In the genomic region with DNA sequence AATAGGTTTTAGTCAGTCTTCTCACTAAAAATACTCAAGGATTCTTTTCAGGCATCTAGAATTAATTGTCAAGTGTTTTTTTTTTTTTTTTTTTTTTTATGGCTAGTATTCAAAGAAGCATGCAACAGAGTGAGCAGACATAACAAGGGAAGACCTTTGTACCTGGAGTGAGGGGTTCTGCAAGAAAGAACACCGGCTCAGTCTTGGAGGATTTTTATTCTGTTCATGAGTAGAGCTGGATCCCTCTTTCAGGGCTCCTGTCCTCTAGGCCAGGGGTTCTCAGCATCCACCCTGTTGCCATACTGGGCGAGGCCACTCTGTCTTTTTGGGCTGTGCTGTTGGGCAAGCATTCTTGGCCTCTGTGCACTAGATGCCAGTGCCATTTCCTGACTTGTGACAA, we compare ENCODE assay signal across 28 mouse cellular contexts. TPM values are rescaled to one million over a fixed set of nuclear protein-coding genes. Genes with fewer than 3 reads are reported as not detected.
A peak's percentile ranks its signal among the peaks of the same experiment; 100 is the strongest.
DNase-seq lines count a peak whose midpoint lies in the region; ATAC-seq and TF ChIP-seq lines count a peak whose summit lies in the region.
"Had no signal": no experiment of that assay in that cellular context is flagged by ENCODE, and none has a peak within 500 bp of the region (broad histone marks: within the 10 kb centered on the region; RNA-seq: fewer than 3 reads in every experiment).

No protein-coding gene starts in this region.

- 68% methylated on average over 2 of the region's 2 CpGs for WGBS in kidney, adult 2 months
- 88% methylated on average over 2 of the region's 2 CpGs for WGBS in kidney, embryonic 14.5 days
- 99% methylated on average over 2 of the region's 2 CpGs for WGBS in limb, embryonic 11.5 days

- H3K9me3 ChIP-seq in kidney, embryonic 14.5 days (ENCODE audit: control insufficient read depth, low read length): no peaks in the 10 kb centered on the region
- no peaks in the 10 kb centered on the region for H3K9me3 ChIP-seq in megakaryocyte, embryonic 14.5 days
- H3K9me3 ChIP-seq in limb, embryonic 11.5 days (ENCODE audit: control insufficient read depth, low read length): no peaks in the 10 kb centered on the region
- H3K9me3 ChIP-seq: forebrain, embryonic 15.5 days; hindbrain, embryonic 15.5 days; neural tube, embryonic 13.5 days had no signal

- no peak overlapping the region for H3K4me3 ChIP-seq in kidney, adult 2 months (ENCODE audit: insufficient read depth, low read depth, low read length)
- H3K4me3 ChIP-seq in kidney, embryonic 14.5 days (ENCODE audit: low read length): no peak overlapping the region
- H3K4me3 ChIP-seq in megakaryocyte, embryonic 14.5 days (replicated peaks): peak overlapping the region; percentile 74
- no peak overlapping the region for H3K4me3 ChIP-seq in limb, embryonic 11.5 days (ENCODE audit: low read depth, low read length)
- no peak overlapping the region for H3K4me3 ChIP-seq in layer of hippocampus, adult 2 months
- H3K4me3 ChIP-seq: forebrain, embryonic 15.5 days; hindbrain, embryonic 15.5 days; myocyte; neural tube, embryonic 13.5 days had no signal

- peak; percentile 65 for DNase-seq in kidney, adult 2 months
- DNase-seq in limb, embryonic 11.5 days (ENCODE audit: low spot score): no peak
- DNase-seq in layer of hippocampus, adult 2 months (ENCODE audit: low spot score in 2 of 2): no peak
- DNase-seq: adrenal gland, adult 8-10 months; cerebellum, adult 18-20 months; cerebellum, postnatal 36 days; embryo, embryonic 11 days; gastrocnemius, postnatal 10 days; heart, adult 11 months; lung, adult 18-20 months; lung, postnatal 10 days; retina, postnatal 1 day; right cerebral cortex, postnatal 25 days; spleen, adult 18-20 months had no signal

- no peaks in the 10 kb centered on the region for H3K27me3 ChIP-seq in kidney, adult 2 months (replicated peaks; ENCODE audit: control insufficient read depth, insufficient read depth, low read length)
- H3K27me3 ChIP-seq in kidney, embryonic 14.5 days (ENCODE audit: control insufficient read depth, insufficient read depth, low read length): no peaks in the 10 kb centered on the region
- no peaks in the 10 kb centered on the region for H3K27me3 ChIP-seq in megakaryocyte, embryonic 14.5 days (replicated peaks)
- no peaks in the 10 kb centered on the region for H3K27me3 ChIP-seq in limb, embryonic 11.5 days (ENCODE audit: control insufficient read depth, insufficient read depth, low read length)
- H3K27me3 ChIP-seq: forebrain, embryonic 15.5 days; hindbrain, embryonic 15.5 days; neural tube, embryonic 13.5 days had no signal

- TF ChIP-seq POLR2A in kidney, adult 2 months (IDR thresholded peaks at IDR 0.05; ENCODE audit: low read depth, low read length): no peak

- no peak for ATAC-seq in kidney, embryonic 14.5 days (ENCODE audit: low FRiP score, low TSS enrichment)
- ATAC-seq in megakaryocyte, adult 5-6 weeks (ENCODE audit: poor library complexity, severe bottlenecking): no peak
- ATAC-seq in limb, embryonic 11.5 days (ENCODE audit: insufficient number of reproducible peaks, low FRiP score, low TSS enrichment, low read depth): no peak
- ATAC-seq in cerebellum, adult (ENCODE audit: insufficient number of reproducible peaks, low FRiP score, low TSS enrichment): no peak
- ATAC-seq: forebrain, embryonic 15.5 days; intestine, postnatal 0 days; midbrain, embryonic 16.5 days had no signal

- peaks cover 38% of the 10 kb centered on the region for H3K4me1 ChIP-seq in kidney, adult 2 months (ENCODE audit: control insufficient read depth, insufficient read depth, low read length)
- H3K4me1 ChIP-seq in kidney, embryonic 14.5 days (ENCODE audit: control insufficient read depth, insufficient read depth, low read length): peaks cover 29% of the 10 kb centered on the region
- peaks cover 95% of the 10 kb centered on the region for H3K4me1 ChIP-seq in megakaryocyte, embryonic 14.5 days
- H3K4me1 ChIP-seq in limb, embryonic 11.5 days (ENCODE audit: control insufficient read depth, insufficient read depth, low read length): peaks cover 60% of the 10 kb centered on the region

- TF ChIP-seq CTCF in kidney, adult 2 months (conservative IDR thresholded peaks at IDR 0.05; ENCODE audit: insufficient read depth, insufficient read length, low read depth, low read length): no peak
- no peak for TF ChIP-seq CTCF in layer of hippocampus, adult 2 months (conservative IDR thresholded peaks at IDR 0.05)

- peak overlapping the region; percentile 11; the same call in 1 of the 2 replicates for H3K27ac ChIP-seq in kidney, adult 2 months (ENCODE audit: insufficient read depth, low read depth, low read length)
- H3K27ac ChIP-seq in kidney, embryonic 14.5 days (ENCODE audit: low read depth, low read length): no peak overlapping the region
- peak overlapping the region; percentile 74; the same call in 1 of the 2 replicates for H3K27ac ChIP-seq in limb, embryonic 11.5 days (replicated peaks; ENCODE audit: low read depth, low read length)
- H3K27ac ChIP-seq in layer of hippocampus, adult 2 months: no peak overlapping the region
- H3K27ac ChIP-seq: forebrain, embryonic 15.5 days; hindbrain, embryonic 15.5 days had no signal

- no peak overlapping the region for H3K9ac ChIP-seq in kidney, embryonic 14.5 days (ENCODE audit: low read depth, low read length)
- no peak overlapping the region for H3K9ac ChIP-seq in limb, embryonic 11.5 days (ENCODE audit: low read length)
- H3K9ac ChIP-seq: forebrain, embryonic 15.5 days; hindbrain, embryonic 15.5 days; neural tube, embryonic 13.5 days had no signal

- no peak overlapping the region for H3K4me2 ChIP-seq in kidney, embryonic 14.5 days (replicated peaks; ENCODE audit: low read depth, low read length)
- no peak overlapping the region for H3K4me2 ChIP-seq in limb, embryonic 11.5 days (ENCODE audit: low read depth, severe bottlenecking)
- H3K4me2 ChIP-seq: forebrain, embryonic 15.5 days; heart, embryonic 11.5 days; hindbrain, embryonic 15.5 days; neural tube, embryonic 13.5 days had no signal

- H3K36me3 ChIP-seq in kidney, adult 2 months (ENCODE audit: control insufficient read depth, insufficient read depth, low read length): no peaks in the 10 kb centered on the region
- no peaks in the 10 kb centered on the region for H3K36me3 ChIP-seq in kidney, embryonic 14.5 days (ENCODE audit: control insufficient read depth, insufficient read depth, low read length)
- peaks cover 56% of the 10 kb centered on the region for H3K36me3 ChIP-seq in megakaryocyte, embryonic 14.5 days (replicated peaks; ENCODE audit: low read length)
- no peaks in the 10 kb centered on the region; the same call in 1 of the 2 replicates for H3K36me3 ChIP-seq in limb, embryonic 11.5 days (ENCODE audit: control insufficient read depth, insufficient read depth, low read length)
- H3K36me3 ChIP-seq: forebrain, embryonic 15.5 days; hindbrain, embryonic 15.5 days; neural tube, embryonic 13.5 days had no signal

RNA-seq across cellular contexts. Expression of a gene that starts 7.3 kb away (rescaled TPM):
- polyA plus RNA-seq in kidney, adult 2 months (2012; rRNA removed): 15.7 and 18.3 TPM in 2 replicates
- 18.9 and 31.1 TPM in 2 replicates for polyA plus RNA-seq in kidney, embryonic 14.5 days (2014; fragmentation: Nextera tagmentation; extraction: Ambion mirVana)
- polyA plus RNA-seq in megakaryocyte, embryonic 14.5 days (2012; ENCODE audit: insufficient read depth, low replicate concordance): 1.3 and 4.4 TPM in 2 replicates
- 12.5 and 13.3 TPM in 2 replicates for total RNA-seq in megakaryocyte, adult 5-6 weeks (2015)
- total RNA-seq in megakaryocyte, adult 5-6 weeks (2017): 24.5 and 25.6 TPM in 2 replicates
- polyA plus RNA-seq in limb, embryonic 11.5 days (2014; fragmentation: Nextera tagmentation; extraction: Ambion mirVana): 28.9 and 33.0 TPM in 2 replicates
- 10 to 100 TPM; 60.3 to 61.0 TPM for total RNA-seq in layer of hippocampus, adult 2 months (2021)

RNA-seq across cellular contexts. Expression of a gene that starts 7.5 kb away (rescaled TPM):
- 0.04 and 0.06 TPM in 2 replicates for polyA plus RNA-seq in kidney, adult 2 months (2012; rRNA removed)
- polyA plus RNA-seq in kidney, embryonic 14.5 days (2014; fragmentation: Nextera tagmentation; extraction: Ambion mirVana): 0.09 TPM in 1 of 2 replicates, not detected in the other
- polyA plus RNA-seq in megakaryocyte, embryonic 14.5 days (2012; ENCODE audit: insufficient read depth, low replicate concordance): not detected in 2 replicates
- total RNA-seq in megakaryocyte, adult 5-6 weeks (2015): not detected in 2 replicates
- total RNA-seq in megakaryocyte, adult 5-6 weeks (2017): not detected in 2 replicates
- polyA plus RNA-seq in limb, embryonic 11.5 days (2014; fragmentation: Nextera tagmentation; extraction: Ambion mirVana): 0.17 and 0.40 TPM in 2 replicates
- under 1 TPM in 1 of 2 experiments, not detected in 1; 0.10 TPM for total RNA-seq in layer of hippocampus, adult 2 months (2021)
- total RNA-seq: gastrocnemius, postnatal 10 days; megakaryocyte progenitor cell, adult 5-6 weeks; MEL had no signal
- polyA plus RNA-seq: C2C12; intestine, postnatal 0 days; myocyte had no signal

Comparison
In these comparisons a context has a peak if more than half of its experiments do, and no peak if none do; other contexts are left out.
1. H3K27ac ChIP-seq: peak in kidney, adult 2 months (single experiment) and limb, embryonic 11.5 days (single experiment); none in kidney, embryonic 14.5 days (single experiment) and layer of hippocampus, adult 2 months (single experiment).